Mouse (Mus musculus): ENCODE measurements around the gene Adam11. TPM values are rescaled to one million over a fixed set of nuclear protein-coding genes. Genes with fewer than 3 reads are reported as not detected.

The Adam11 gene
- polyA plus RNA-seq, 1 experiment from 2014 or later = 16.6 TPM

DNA sequence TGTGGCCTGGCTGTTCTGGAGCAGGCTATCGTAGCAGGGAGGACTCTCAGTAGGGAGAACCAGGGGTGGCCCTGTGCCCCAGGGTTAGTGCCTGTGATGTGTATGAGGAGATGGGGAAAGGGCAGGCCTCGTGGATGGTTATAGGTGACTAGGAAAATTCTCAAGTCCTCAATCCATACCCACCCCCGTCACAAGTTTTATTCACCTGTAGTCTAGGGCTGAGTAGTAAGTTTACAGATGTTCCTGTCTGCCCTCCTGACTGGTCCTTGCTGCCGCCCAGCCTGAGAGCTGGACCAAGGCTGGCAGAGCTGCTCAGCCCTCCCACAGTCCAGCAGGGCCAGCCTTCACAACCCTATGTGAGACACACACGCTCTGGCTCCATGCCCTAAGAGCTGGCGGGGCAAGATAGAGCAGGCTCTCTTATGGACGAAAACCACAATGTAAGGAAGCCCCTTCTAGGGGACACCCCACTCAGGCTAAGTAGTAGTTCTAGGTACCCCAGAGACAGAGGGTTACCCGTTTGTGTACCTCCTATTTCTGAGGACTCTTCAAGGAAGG lies 17.9 kb downstream of the Adam11 start:
- WGBS = 78% methylated on average over 8 of the region's 8 CpGs
- H3K9me3 ChIP-seq (ENCODE audit: control insufficient read depth, low read length) = no peaks in the 10 kb centered on the region
- no peak overlapping the region for H3K4me2 ChIP-seq (replicated peaks; ENCODE audit: low read depth, low read length)
- H3K27ac ChIP-seq (ENCODE audit: low read depth, low read length) = no peak overlapping the region
- ATAC-seq (ENCODE audit: low FRiP score) (no peak), DNase-seq (ENCODE audit: low spot score) (no peak)
- H3K9ac ChIP-seq (ENCODE audit: low read depth, low read length) = no peak overlapping the region
- H3K4me1 ChIP-seq (replicated peaks; ENCODE audit: control insufficient read depth, insufficient read depth, low read length) = 0 out of 2 replicates have a peak, but pooled peaks cover 2% of the 10 kb centered on the region
- H3K27me3 ChIP-seq (ENCODE audit: control insufficient read depth, insufficient read depth, low read length) = no peaks in the 10 kb centered on the region
- no peaks in the 10 kb centered on the region for H3K36me3 ChIP-seq (ENCODE audit: control insufficient read depth, insufficient read depth, low read length)
- H3K4me3 ChIP-seq (ENCODE audit: low read depth, low read length) = no peak overlapping the region

DNA sequence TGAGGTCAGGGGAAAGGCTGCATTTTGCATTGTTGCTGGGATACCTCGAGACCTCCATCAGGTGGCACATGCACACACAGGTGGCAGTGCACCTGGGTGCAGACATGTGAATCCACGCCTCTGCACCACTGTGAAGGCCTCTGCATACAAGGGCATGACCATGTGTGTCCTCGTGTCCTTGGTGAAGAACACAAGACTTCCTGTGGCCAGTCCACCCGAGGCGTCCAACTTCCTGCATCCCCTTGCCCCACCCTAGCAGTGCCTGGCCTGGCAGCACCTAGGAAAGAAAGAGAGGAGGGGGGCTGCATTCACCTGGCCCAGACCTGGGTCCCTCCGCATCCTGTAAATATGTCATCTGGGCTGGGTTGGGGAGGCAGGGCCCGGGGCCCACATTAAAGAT lies 18.6 kb downstream of the Adam11 start:
- no peak overlapping the region for H3K9ac ChIP-seq (ENCODE audit: low read depth, low read length)
- 81% methylated on average over 7 of the region's 7 CpGs for WGBS

DNA sequence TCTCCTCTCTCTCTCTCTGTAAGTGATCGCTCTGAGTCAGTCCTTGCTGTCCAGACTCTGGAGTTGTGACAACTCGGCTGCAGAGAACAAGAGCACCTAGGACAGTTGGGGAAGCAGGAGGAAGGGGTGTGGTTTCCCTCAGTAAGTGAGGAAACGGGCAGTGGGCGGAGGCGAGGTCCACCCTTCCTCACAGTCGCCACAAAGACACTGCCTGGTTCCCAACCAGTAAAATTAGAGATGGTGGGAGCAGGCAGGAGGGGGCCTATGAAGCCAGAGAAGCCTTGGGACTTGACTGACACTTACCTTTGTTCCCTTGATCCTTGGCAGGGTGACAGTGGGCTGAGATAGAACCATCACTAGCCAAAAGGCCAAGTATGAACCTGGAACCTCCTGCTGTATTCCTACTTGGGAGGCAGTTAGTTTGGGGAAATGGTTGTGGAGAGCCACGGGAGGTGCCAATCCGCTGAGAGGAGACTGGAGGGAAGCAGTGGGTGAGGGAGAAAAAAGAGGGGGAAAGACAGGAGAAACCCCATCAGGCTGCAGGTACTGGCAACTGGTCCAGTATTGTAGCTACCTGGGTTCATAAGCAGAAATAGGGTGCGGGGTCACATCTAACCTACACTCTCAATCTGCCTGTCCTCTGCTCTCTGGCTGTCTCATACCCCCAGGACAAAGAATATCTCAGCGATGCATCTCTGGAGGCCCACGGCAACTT lies 19.2 kb downstream of the Adam11 start:
- DNase-seq (ENCODE audit: low spot score) (no peak), ATAC-seq (ENCODE audit: low FRiP score) (no peak)
- Histone ChIP-seq H3K36me3 (ENCODE audit: control insufficient read depth, insufficient read depth, low read length) (no peaks in the 10 kb centered on the region), H3K27me3 (ENCODE audit: control insufficient read depth, insufficient read depth, low read length) (no peaks in the 10 kb centered on the region), H3K27ac (ENCODE audit: low read depth, low read length) (no peak overlapping the region), H3K4me1 (replicated peaks; ENCODE audit: control insufficient read depth, insufficient read depth, low read length) (no peaks in the 10 kb centered on the region), H3K4me2 (replicated peaks; ENCODE audit: low read depth, low read length) (no peak overlapping the region), H3K9me3 (ENCODE audit: control insufficient read depth, low read length) (no peaks in the 10 kb centered on the region), H3K4me3 (ENCODE audit: low read depth, low read length) (no peak overlapping the region), H3K9ac (ENCODE audit: low read depth, low read length) (no peak overlapping the region)
- 53% methylated on average over 11 of the region's 11 CpGs for WGBS

More for the DNA sequence above, 18.6 kb downstream of the Adam11 start:
- Histone ChIP-seq H3K27ac (ENCODE audit: low read depth, low read length) (no peak overlapping the region), H3K27me3 (ENCODE audit: control insufficient read depth, insufficient read depth, low read length) (no peaks in the 10 kb centered on the region), H3K4me1 (replicated peaks; ENCODE audit: control insufficient read depth, insufficient read depth, low read length) (no peaks in the 10 kb centered on the region), H3K4me2 (replicated peaks; ENCODE audit: low read depth, low read length) (no peak overlapping the region), H3K9me3 (ENCODE audit: control insufficient read depth, low read length) (no peaks in the 10 kb centered on the region), H3K4me3 (ENCODE audit: low read depth, low read length) (no peak overlapping the region), H3K36me3 (ENCODE audit: control insufficient read depth, insufficient read depth, low read length) (no peaks in the 10 kb centered on the region)
- DNase-seq (ENCODE audit: low spot score) (no peak), ATAC-seq (ENCODE audit: low FRiP score) (no peak)

DNA sequence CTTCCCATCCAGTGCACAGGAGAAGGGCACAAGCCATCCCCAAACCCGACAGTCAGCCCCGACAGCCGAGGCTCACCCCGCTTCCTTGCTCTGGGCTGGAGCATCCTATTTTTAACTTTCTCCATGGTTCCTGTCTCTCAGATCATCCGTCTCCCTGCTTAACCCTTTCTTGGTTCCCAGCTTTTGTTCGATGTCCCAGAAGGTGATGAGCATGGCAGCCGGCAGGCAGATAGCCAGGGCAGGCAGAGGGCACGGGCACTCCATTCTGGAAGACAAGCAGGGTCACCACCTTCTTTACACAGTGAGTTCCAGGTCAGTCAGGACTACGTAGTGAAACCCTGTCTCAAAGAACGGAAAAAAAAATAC lies 19.7 kb downstream of the Adam11 start:
- no peaks in the 10 kb centered on the region for H3K27me3 ChIP-seq (ENCODE audit: control insufficient read depth, insufficient read depth, low read length)
- no peak overlapping the region for H3K4me2 ChIP-seq (replicated peaks; ENCODE audit: low read depth, low read length)
- H3K9me3 ChIP-seq (ENCODE audit: control insufficient read depth, low read length) = no peaks in the 10 kb centered on the region
- no peak for DNase-seq (ENCODE audit: low spot score)
- no peak for ATAC-seq (ENCODE audit: low FRiP score)
- no peaks in the 10 kb centered on the region for H3K4me1 ChIP-seq (replicated peaks; ENCODE audit: control insufficient read depth, insufficient read depth, low read length)
- no peaks in the 10 kb centered on the region for H3K36me3 ChIP-seq (ENCODE audit: control insufficient read depth, insufficient read depth, low read length)
- no peak overlapping the region for H3K27ac ChIP-seq (ENCODE audit: low read depth, low read length)
- no peak overlapping the region for H3K9ac ChIP-seq (ENCODE audit: low read depth, low read length)
- H3K4me3 ChIP-seq (ENCODE audit: low read depth, low read length) = no peak overlapping the region
- 61% methylated on average over 10 of the region's 10 CpGs for WGBS

DNA sequence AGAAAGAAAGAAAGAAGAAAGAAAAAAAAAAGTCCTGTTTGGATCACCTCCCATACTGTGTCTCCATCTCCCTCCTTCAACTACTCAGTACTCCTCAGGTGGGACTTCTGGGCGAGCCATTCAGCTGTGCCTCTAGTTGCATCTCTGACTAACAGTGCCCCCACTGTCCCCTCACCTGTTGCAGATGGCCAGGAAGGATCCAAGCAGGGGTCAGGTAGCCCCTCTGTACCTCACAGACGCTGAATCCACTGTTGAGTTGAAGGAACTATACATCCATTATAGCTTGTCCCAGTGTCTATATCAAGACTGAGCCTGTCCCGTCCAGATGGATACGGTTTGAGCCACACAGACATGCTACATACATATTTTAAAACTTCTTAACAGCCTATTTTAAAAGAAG lies 20.3 kb downstream of the Adam11 start:
- H3K4me3 ChIP-seq (ENCODE audit: low read depth, low read length) = no peak overlapping the region
- no peak overlapping the region for H3K4me2 ChIP-seq (replicated peaks; ENCODE audit: low read depth, low read length)
- no peak overlapping the region for H3K9ac ChIP-seq (ENCODE audit: low read depth, low read length)
- DNase-seq (ENCODE audit: low spot score) = no peak
- WGBS = 87% methylated on average over 4 of the region's 4 CpGs
- no peaks in the 10 kb centered on the region for H3K36me3 ChIP-seq (ENCODE audit: control insufficient read depth, insufficient read depth, low read length)
- ATAC-seq (ENCODE audit: low FRiP score) = no peak
- H3K27me3 ChIP-seq (ENCODE audit: control insufficient read depth, insufficient read depth, low read length) = no peaks in the 10 kb centered on the region
- no peaks in the 10 kb centered on the region for H3K9me3 ChIP-seq (ENCODE audit: control insufficient read depth, low read length)
- H3K4me1 ChIP-seq (replicated peaks; ENCODE audit: control insufficient read depth, insufficient read depth, low read length) = no peaks in the 10 kb centered on the region
- H3K27ac ChIP-seq (ENCODE audit: low read depth, low read length) = no peak overlapping the region

DNA sequence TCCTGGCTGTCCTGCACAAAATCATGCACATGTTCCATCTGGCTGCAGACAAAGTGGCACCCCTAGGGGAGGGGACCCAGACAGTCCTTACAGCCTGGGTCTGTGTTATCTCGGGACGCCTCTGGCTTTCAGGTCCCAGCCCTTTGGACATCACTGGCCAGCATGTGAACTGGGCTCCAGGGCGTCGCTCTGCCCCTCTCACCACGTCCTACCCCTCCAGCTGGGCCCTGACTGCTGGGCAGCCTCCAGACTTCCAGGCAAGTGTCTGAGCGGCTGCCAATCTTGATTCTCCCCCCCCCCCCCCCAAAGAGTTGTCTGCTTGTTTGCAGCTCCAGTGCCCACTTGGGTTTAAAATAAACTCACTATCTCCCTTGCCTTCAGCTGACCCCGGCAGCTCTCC lies 22.2 kb downstream of the Adam11 start:
- no peaks in the 10 kb centered on the region for H3K36me3 ChIP-seq (ENCODE audit: control insufficient read depth, insufficient read depth, low read length)
- no peaks in the 10 kb centered on the region for H3K4me1 ChIP-seq (replicated peaks; ENCODE audit: control insufficient read depth, insufficient read depth, low read length)
- H3K27me3 ChIP-seq (ENCODE audit: control insufficient read depth, insufficient read depth, low read length) = no peaks in the 10 kb centered on the region
- no peak overlapping the region for H3K27ac ChIP-seq (ENCODE audit: low read depth, low read length)
- ATAC-seq (ENCODE audit: low FRiP score) (no peak), DNase-seq (ENCODE audit: low spot score) (no peak)
- H3K9me3 ChIP-seq (ENCODE audit: control insufficient read depth, low read length) = no peaks in the 10 kb centered on the region
- WGBS = 72% methylated on average over 7 of the region's 7 CpGs
- H3K4me3 ChIP-seq (ENCODE audit: low read depth, low read length) = no peak overlapping the region
- no peak overlapping the region for H3K9ac ChIP-seq (ENCODE audit: low read depth, low read length)
- H3K4me2 ChIP-seq (replicated peaks; ENCODE audit: low read depth, low read length) = no peak overlapping the region

DNA sequence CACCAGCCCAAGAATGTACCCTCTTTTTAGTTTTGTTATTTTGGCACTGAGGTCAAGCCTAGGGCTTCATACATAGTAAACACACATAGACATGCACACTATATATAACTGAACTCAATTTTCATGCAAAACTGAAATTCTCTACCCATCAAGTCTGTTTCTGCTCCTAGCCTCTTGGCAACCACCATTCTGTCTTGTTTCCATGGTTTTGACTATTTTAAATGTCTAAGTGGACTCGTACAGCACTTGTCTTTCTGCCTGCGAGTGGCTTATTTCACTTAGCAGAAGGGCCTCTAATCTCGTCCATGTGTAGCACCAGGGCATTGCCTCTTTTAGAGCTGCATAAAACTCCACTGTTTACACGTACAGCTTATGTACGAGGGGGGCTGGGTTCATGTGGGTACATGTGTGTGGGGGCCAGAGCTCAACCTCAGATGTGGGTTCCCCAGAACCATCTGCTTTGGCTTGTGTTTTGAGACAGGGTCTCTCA lies 26.5 kb downstream of the Adam11 start:
- H3K9me3 ChIP-seq (ENCODE audit: control insufficient read depth, low read length) = no peaks in the 10 kb centered on the region
- no peaks in the 10 kb centered on the region for H3K27me3 ChIP-seq (ENCODE audit: control insufficient read depth, insufficient read depth, low read length)
- H3K9ac ChIP-seq (ENCODE audit: low read depth, low read length) = no peak overlapping the region
- H3K4me2 ChIP-seq (replicated peaks; ENCODE audit: low read depth, low read length) = no peak overlapping the region
- ATAC-seq (ENCODE audit: low FRiP score) = no peak
- H3K4me1 ChIP-seq (replicated peaks; ENCODE audit: control insufficient read depth, insufficient read depth, low read length) = no peaks in the 10 kb centered on the region
- H3K36me3 ChIP-seq (ENCODE audit: control insufficient read depth, insufficient read depth, low read length) = no peaks in the 10 kb centered on the region
- H3K4me3 ChIP-seq (ENCODE audit: low read depth, low read length) = no peak overlapping the region
- 88% methylated on average over 5 of the region's 5 CpGs for WGBS
- no peak overlapping the region for H3K27ac ChIP-seq (ENCODE audit: low read depth, low read length)
- no peak for DNase-seq (ENCODE audit: low spot score)

DNA sequence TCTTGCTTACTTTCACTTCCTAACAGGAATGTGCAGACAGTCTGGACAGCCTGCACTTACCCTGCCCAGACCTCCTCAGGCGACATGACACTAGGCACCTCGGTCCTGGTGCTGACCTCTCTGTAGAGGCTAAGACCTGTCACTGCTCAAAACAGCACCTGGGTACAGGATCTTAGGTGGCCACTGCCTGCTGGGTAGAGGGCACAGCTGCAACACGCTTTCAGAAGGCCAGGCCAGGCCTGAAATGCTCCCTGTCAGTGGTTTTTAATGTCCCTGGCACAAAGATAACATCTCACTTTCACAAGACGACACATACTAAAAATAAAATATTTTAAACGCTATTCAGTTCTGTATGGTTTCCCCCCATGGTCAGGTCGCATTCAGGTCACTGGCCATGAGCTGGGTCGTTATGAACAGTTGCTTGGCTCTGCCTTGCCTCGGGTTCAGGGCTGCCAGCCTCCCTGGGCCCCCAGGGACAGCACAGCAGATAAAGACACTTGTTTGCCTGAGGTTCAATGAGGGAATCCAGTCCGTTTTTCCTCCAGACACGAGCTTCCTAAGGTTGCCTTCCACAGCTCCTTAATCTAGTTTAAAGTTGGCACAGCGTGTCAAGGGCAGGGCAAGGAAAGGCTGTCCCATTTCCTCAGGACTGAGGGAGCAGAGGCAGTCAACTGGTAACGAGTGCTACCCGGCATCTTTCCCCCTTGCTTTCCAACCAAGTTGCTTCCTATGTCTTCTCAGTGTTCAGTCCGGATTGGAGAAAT lies 30.6 kb downstream of the Adam11 start:
- no peaks in the 10 kb centered on the region for H3K27me3 ChIP-seq (ENCODE audit: control insufficient read depth, insufficient read depth, low read length)
- no peak overlapping the region for H3K9ac ChIP-seq (ENCODE audit: low read depth, low read length)
- DNase-seq (ENCODE audit: low spot score) (no peak), ATAC-seq (ENCODE audit: low FRiP score) (no peak)
- no peaks in the 10 kb centered on the region for H3K4me1 ChIP-seq (replicated peaks; ENCODE audit: control insufficient read depth, insufficient read depth, low read length)
- H3K36me3 ChIP-seq (ENCODE audit: control insufficient read depth, insufficient read depth, low read length) = no peaks in the 10 kb centered on the region
- no peak overlapping the region for H3K27ac ChIP-seq (ENCODE audit: low read depth, low read length)
- H3K9me3 ChIP-seq (ENCODE audit: control insufficient read depth, low read length) = no peaks in the 10 kb centered on the region
- WGBS = 63% methylated on average over 14 of the region's 14 CpGs
- H3K4me3 ChIP-seq (ENCODE audit: low read depth, low read length) = no peak overlapping the region
- H3K4me2 ChIP-seq (replicated peaks; ENCODE audit: low read depth, low read length) = no peak overlapping the region
